Mouse (Mus musculus) layer of hippocampus, adult 9-10 months (tissue): ENCODE data around the gene Ptcd1.
"Not testable (repeated sequence)": the region's sequence is repeated elsewhere in the genome, so short reads cannot be mapped to it uniquely, and the experiment has no call there.

ENCODE experiments used
- DNase-seq: peaks from one replicate; pipeline ENCODE4 v3.0.0; 2022; ENCODE audit warnings: low spot score

Gene Ptcd1

GRCm38 (mm10) chr5:145114071-145114605, 52.8 kb downstream of the Ptcd1 start, which contains the start of gene Arpc1b:
Gene Arpc1b, plus strand, starts transcription at chr5:145114215.
- no peak for DNase-seq

- DNase-seq, result no peak
Observed at GRCm38 (mm10) chr5:145113416-145113815, 53.5 kb downstream of the Ptcd1 start.

DNA sequence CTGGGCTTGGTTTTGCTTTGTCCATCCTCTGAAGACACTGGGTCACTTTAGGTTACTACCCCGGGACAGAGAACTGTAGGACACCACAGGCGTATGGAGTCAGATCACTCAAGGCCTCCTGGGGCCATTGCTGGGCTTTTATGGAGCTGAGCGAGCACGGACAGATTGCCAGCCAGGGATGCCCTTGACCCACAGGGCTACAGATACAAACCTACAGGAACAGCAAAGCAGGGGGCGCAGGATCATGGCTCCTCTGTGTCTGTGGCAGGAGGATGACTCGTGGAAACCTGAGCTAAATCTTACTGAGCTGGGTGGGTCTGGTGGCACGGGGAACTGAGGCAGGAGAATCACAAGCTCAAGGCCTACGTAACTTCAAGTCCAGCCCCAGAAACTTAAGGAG, 54.3 kb downstream of the Ptcd1 start:
- no peak for DNase-seq

- no peak for DNase-seq
Observed at GRCm38 (mm10) chr5:145110401-145110800, 56.5 kb downstream of the Ptcd1 start.

DNA sequence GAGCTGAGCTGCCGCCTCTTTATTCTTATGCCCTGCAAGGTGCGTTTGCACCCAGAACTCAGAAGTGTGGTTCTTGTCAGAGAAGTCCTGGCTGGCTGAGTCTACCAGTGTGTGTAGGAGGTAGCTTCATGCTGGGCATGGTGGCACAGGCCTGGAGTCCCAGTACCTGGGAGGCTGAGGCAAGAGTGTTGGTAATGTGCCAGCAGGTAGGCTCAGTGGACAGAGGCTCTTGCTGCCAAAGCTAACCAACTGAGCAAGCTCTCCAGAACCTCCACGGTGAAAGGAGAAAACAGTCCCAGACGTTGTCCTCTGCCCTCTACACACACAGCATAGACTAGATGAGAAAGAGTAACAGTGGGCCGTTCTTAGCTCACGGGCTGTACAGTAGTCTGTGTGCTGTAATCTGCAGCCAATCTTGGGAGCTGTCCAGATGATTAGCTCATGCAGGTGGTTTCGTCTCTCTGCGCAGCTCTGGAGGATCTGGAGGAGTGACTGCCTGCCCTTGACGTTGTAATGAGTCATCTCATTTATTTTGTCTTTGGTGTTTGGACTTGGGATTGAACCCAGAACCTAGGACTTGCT, 61.1 kb downstream of the Ptcd1 start:
- no peak for DNase-seq

GRCm38 (mm10) chr5:145104328-145104727, 62.6 kb downstream of the Ptcd1 start:
- no peak for DNase-seq

DNA sequence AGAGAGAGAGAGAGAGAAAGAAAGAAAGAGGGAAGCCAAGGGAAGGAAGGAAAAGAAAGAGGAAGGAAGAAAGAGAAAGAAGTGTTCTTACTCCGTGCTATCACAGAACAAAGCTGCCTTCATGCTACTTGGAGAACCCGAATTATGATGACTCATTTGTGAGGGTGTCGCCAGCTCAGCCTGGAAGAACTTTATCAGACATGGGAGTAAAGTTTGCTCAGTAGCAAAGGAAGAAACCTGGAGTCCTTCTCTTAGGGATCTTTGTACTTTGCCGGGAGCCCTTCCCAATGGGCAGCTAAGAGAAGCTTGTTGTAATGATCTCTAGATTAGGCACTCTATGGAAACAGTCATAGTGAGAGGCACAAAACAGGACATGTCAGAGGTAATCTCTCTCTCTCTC, 64.2 kb downstream of the Ptcd1 start:
- DNase-seq, result no peak

GRCm38 (mm10) chr5:145101451-145101850, 65.5 kb downstream of the Ptcd1 start:
- not testable (repeated sequence) for DNase-seq

DNA sequence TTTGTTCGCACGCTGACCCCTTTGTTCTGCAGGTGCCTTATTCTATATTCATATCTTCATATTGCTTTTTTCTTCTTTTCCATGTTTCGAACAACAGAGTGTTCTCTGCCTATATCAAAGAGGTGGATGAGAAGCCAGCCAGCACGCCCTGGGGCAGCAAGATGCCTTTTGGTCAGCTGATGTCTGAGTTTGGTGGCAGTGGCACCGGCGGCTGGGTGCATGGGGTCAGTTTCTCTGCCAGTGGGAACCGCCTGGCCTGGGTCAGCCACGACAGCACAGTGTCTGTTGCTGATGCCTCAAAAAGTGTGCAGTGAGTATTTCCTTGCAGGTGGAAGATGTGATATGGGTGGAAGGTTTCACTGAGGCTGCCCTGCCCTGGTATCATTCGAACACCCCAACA, 65.9 kb downstream of the Ptcd1 start:
- no peak for DNase-seq

DNA sequence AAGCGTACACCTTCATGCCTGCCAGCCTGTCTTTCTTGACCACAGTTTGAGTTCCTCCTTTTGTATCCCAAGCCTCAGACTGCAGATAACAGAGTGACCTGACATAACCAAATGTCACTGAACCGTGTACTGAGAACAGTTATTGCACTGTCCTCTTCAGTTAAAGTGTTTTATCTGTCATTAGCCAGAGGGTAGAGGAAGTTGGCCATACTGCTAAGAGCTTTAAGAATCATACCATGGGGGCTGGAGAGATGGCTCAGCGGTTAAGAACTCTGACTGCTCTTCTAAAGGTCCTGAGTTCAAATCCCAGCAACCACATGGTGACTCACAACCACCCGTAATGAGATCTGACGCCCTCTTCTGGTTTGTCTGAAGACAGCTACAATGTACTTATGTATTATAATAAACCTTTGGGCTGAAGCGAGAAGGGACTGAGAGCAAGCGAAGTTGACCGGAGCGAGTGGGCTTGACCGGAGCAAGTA, 68.5 kb downstream of the Ptcd1 start:
- DNase-seq, result no peak
